Mouse (Mus musculus) small intestine, adult 2 months (tissue): Measurements from ENCODE around the gene Atp2b2.

Source experiments
- CTCF ChIP-seq: fragments of 200-500 bp; IDR thresholded peaks from 2 replicates; pipeline ENCODE4 v1.5.1; 2012; ENCODE audit warnings: low read depth, mild to moderate bottlenecking, control low read depth, inconsistent platforms, low read length, moderate library complexity, mixed read lengths; ENCODE audit not compliant: insufficient replicate concordance, insufficient read length; ENCODE audit errors: extremely low read depth
- POLR2A ChIP-seq: fragments of 200-500 bp; IDR thresholded peaks from 2 replicates; pipeline ENCODE4 v1.6.1; 2012; ENCODE audit warnings: low read depth, mild to moderate bottlenecking, control low read depth, inconsistent platforms, low read length, moderate library complexity

DNA sequence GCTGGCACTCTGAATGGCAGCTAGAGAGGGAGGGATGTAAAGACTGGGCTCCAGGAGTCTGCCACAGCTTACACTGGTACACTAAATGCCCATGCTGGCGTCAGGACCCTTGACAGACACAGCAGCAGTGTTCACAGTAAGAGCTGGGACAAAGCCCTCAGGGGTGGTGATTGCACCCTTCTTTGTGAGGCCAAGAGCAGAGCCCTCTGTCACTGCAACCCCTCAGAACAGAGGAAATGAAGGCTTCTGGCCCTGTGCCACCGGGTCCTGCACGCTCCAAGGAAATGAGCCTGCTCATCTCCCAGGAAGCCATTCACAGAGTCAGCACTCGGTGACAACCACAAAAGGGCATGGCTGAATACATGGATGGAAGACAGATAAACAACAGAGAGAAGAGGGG, 55.7 kb downstream of the Atp2b2 start:
- no peak for TF ChIP-seq CTCF
- TF ChIP-seq POLR2A = no peak
